Mouse (Mus musculus) stomach, embryonic 14.5 days (tissue): ENCODE results near the gene Ovol3. TPM values are rescaled to one million over a fixed set of nuclear protein-coding genes. Genes with fewer than 3 reads are reported as not detected.
"Not testable (repeated sequence)": the region's sequence is repeated elsewhere in the genome, so short reads cannot be mapped to it uniquely, and the experiment has no call there.

Experiments
- ATAC-seq: fragments of 200-750 bp; cut with Nextera tagmentation; 2 replicates; pipeline ENCODE4 v1.8.0; 2017; ENCODE audit warnings: low read depth, moderate TSS enrichment; ENCODE audit not compliant: insufficient number of reproducible peaks, insufficient read depth, low FRiP score
- H3K27ac ChIP-seq: fragments of 300-500 bp; sonication (generic); 2 replicates; pipeline ENCODE4 v1.5.1; 2014; ENCODE audit warnings: mild to moderate bottlenecking, low read length, moderate library complexity, mixed read lengths
- H3K27me3 ChIP-seq: fragments of 300-500 bp; sonication (generic); 2 replicates; pipeline ENCODE4 v1.6.1; 2014; ENCODE audit warnings: low read length, control low read depth, mixed read lengths; ENCODE audit not compliant: control insufficient read depth, insufficient read depth
- H3K36me3 ChIP-seq: fragments of 300-500 bp; sonication (generic); 2 replicates; pipeline ENCODE4 v1.6.1; 2014; ENCODE audit warnings: mild to moderate bottlenecking, control low read depth, low read length, moderate library complexity, mixed read lengths; ENCODE audit not compliant: control insufficient read depth, insufficient read depth
- H3K4me1 ChIP-seq: fragments of 300-500 bp; sonication (generic); 2 replicates; pipeline ENCODE4 v1.6.1; 2014; ENCODE audit warnings: low read length, control low read depth, mixed read lengths; ENCODE audit not compliant: control insufficient read depth, insufficient read depth
- H3K4me2 ChIP-seq: fragments of 300-500 bp; sonication (generic); replicated peaks from 2 replicates; pipeline ENCODE4 v1.6.1; 2014; ENCODE audit warnings: low read depth, low read length, control low read depth
- H3K4me3 ChIP-seq: fragments of 300-500 bp; sonication (generic); 2 replicates; pipeline ENCODE4 v1.5.1; 2014; ENCODE audit warnings: low read depth, low read length, control low read depth
- H3K9ac ChIP-seq: fragments of 300-500 bp; sonication (generic); replicated peaks from 2 replicates; pipeline ENCODE4 v1.6.1; 2014; ENCODE audit warnings: low read depth, mild to moderate bottlenecking, control low read depth, low read length, moderate library complexity, mixed read lengths
- H3K9me3 ChIP-seq: fragments of 300-500 bp; sonication (generic); 2 replicates; pipeline ENCODE4 v1.6.1; 2016; ENCODE audit warnings: low read depth, low read length, control low read depth; ENCODE audit not compliant: control insufficient read depth
- WGBS: fragments of 180-500 bp; shearing (Covaris S2); extraction: QIAGEN DNeasy Blood & Tissue Kit; methylation state at CpG from one replicate; pipeline ENCODE4 v1.1.7; 2014; 5-methylcytosine and 5-hydroxymethylcytosine counted together
- polyA plus RNA-seq: library from polyadenylated mRNA; unstranded; fragments of >200 nt; fragmentation: Nextera tagmentation; extraction: Ambion mirVana; gene quantifications from 2 replicates; pipeline ENCODE4 v1.2.1, GENCODE M21; 2014

Gene Ovol3
- polyA plus RNA-seq, 1 experiment from 2014 or later, result not detected

GRCm38 (mm10) chr7:30204380-30204779 lies 31.1 kb downstream of the Ovol3 start:
- Histone ChIP-seq H3K4me3 (no peak overlapping the region), H3K9ac (no peak overlapping the region), H3K27ac (peak overlapping the region; percentile 23; the same call in 1 of the 2 replicates), H3K4me2 (no peak overlapping the region; the same call in 1 of the 2 replicates), H3K9me3 (no peaks in the 10 kb centered on the region), H3K27me3 (no peaks in the 10 kb centered on the region), H3K36me3 (no peaks in the 10 kb centered on the region), H3K4me1 (no peaks in the 10 kb centered on the region)
- 34% methylated on average over 8 of the region's 8 CpGs for WGBS
- ATAC-seq, result peak; percentile 67; the same call in 1 of the 2 replicates

- Histone ChIP-seq H3K27me3 (no peaks in the 10 kb centered on the region), H3K9ac (no peak overlapping the region), H3K4me2 (no peak overlapping the region), H3K36me3 (no peaks in the 10 kb centered on the region), H3K4me1 (no peaks in the 10 kb centered on the region), H3K27ac (no peak overlapping the region), H3K9me3 (no peaks in the 10 kb centered on the region), H3K4me3 (no peak overlapping the region)
- ATAC-seq, result no peak
- WGBS, result 57% methylated on average over 11 of the region's 11 CpGs
Observed at GRCm38 (mm10) chr7:30202895-30203690, 32.4 kb downstream of the Ovol3 start.

GRCm38 (mm10) chr7:30200661-30201060 lies 34.9 kb downstream of the Ovol3 start:
- H3K4me2 ChIP-seq, H3K36me3 ChIP-seq, H3K4me1 ChIP-seq, H3K9ac ChIP-seq, ATAC-seq, H3K4me3 ChIP-seq, H3K27ac ChIP-seq, H3K9me3 ChIP-seq, H3K27me3 ChIP-seq: not testable (repeated sequence)
- 85% methylated on average over 5 of the region's 5 CpGs for WGBS

- no peak overlapping the region for H3K4me3 ChIP-seq
- H3K27ac ChIP-seq, result no peak overlapping the region
- no peak for ATAC-seq
- H3K4me1 ChIP-seq, result no peaks in the 10 kb centered on the region
- no peaks in the 10 kb centered on the region for H3K9me3 ChIP-seq
- WGBS, result 77% methylated on average over 5 of the region's 5 CpGs
- H3K36me3 ChIP-seq, result no peaks in the 10 kb centered on the region
- no peak overlapping the region for H3K9ac ChIP-seq
- H3K27me3 ChIP-seq, result no peaks in the 10 kb centered on the region
- no peak overlapping the region for H3K4me2 ChIP-seq
Observed at GRCm38 (mm10) chr7:30200200-30200599, 35.3 kb downstream of the Ovol3 start.

- 70% methylated on average over 18 of the region's 18 CpGs for WGBS
Observed at GRCm38 (mm10) chr7:30199498-30200139, 35.9 kb downstream of the Ovol3 start.

GRCm38 (mm10) chr7:30198481-30198971 lies 37.0 kb downstream of the Ovol3 start, which contains the start of gene Capns1:
Gene Capns1 (minus strand): TSS chr7:30198811.
- 11% methylated on average over 8 of the region's 8 CpGs for WGBS
- H3K27me3 ChIP-seq, result no peaks in the 10 kb centered on the region
- peak within 1 kb of the TSS; percentile 22; the same call in 1 of the 2 replicates for H3K4me2 ChIP-seq
- no peak for ATAC-seq
- H3K9me3 ChIP-seq, result no peaks in the 10 kb centered on the region
- H3K36me3 ChIP-seq, result no peaks in the 10 kb centered on the region
- no peak within 1 kb of the TSS; the same call in 1 of the 2 replicates for H3K9ac ChIP-seq
- H3K4me3 ChIP-seq, result no peak within 1 kb of the TSS
- peaks cover under 1% of the 10 kb centered on the region for H3K4me1 ChIP-seq
- H3K27ac ChIP-seq, result peak within 1 kb of the TSS; percentile 18; the same call in 1 of the 2 replicates

More at GRCm38 (mm10) chr7:30199498-30200139, 35.9 kb downstream of the Ovol3 start:
- Histone ChIP-seq H3K27ac (no peak overlapping the region), H3K4me3 (no peak overlapping the region), H3K9ac (no peak overlapping the region), H3K4me2 (no peak overlapping the region), H3K36me3 (no peaks in the 10 kb centered on the region), H3K27me3 (no peaks in the 10 kb centered on the region), H3K4me1 (no peaks in the 10 kb centered on the region), H3K9me3 (no peaks in the 10 kb centered on the region)
- ATAC-seq, result no peak

GRCm38 (mm10) chr7:30197592-30198129 lies 37.9 kb downstream of the Ovol3 start:
- no peak overlapping the region for H3K27ac ChIP-seq
- H3K27me3 ChIP-seq, result no peaks in the 10 kb centered on the region
- peaks cover 9% of the 10 kb centered on the region for H3K4me1 ChIP-seq
- H3K4me3 ChIP-seq, result no peak overlapping the region
- no peak for ATAC-seq
- H3K4me2 ChIP-seq, result no peak overlapping the region
- H3K36me3 ChIP-seq, result 0 out of 2 replicates have a peak, but pooled peaks cover 1% of the 10 kb centered on the region
- no peaks in the 10 kb centered on the region for H3K9me3 ChIP-seq
- WGBS, result 53% methylated on average over 5 of the region's 5 CpGs
- no peak overlapping the region for H3K9ac ChIP-seq

- Histone ChIP-seq H3K27ac (no peak overlapping the region; the same call in 1 of the 2 replicates), H3K9me3 (no peaks in the 10 kb centered on the region), H3K4me3 (no peak overlapping the region), H3K27me3 (no peaks in the 10 kb centered on the region), H3K9ac (no peak overlapping the region), H3K4me2 (no peak overlapping the region), H3K36me3 (peaks cover 16% of the 10 kb centered on the region), H3K4me1 (peaks cover 10% of the 10 kb centered on the region)
- WGBS, result 46% methylated on average over 6 of the region's 6 CpGs
- ATAC-seq, result no peak
Observed at GRCm38 (mm10) chr7:30196171-30196570, 39.4 kb downstream of the Ovol3 start.
